Mouse (Mus musculus) bone marrow macrophage, adult 2 months (primary cell): ENCODE measurements around the gene Fam83e.

ENCODE experiments used
- CTCF ChIP-seq: IDR thresholded peaks from 2 replicates; pipeline ENCODE4 v1.5.1; 2012; ENCODE audit warnings: low read depth, mild to moderate bottlenecking, low read length, moderate library complexity
- POLR2A ChIP-seq: IDR thresholded peaks from 2 replicates; pipeline ENCODE4 v1.6.1; 2012; ENCODE audit warnings: mild to moderate bottlenecking, low read depth, low read length, borderline replicate concordance

DNA sequence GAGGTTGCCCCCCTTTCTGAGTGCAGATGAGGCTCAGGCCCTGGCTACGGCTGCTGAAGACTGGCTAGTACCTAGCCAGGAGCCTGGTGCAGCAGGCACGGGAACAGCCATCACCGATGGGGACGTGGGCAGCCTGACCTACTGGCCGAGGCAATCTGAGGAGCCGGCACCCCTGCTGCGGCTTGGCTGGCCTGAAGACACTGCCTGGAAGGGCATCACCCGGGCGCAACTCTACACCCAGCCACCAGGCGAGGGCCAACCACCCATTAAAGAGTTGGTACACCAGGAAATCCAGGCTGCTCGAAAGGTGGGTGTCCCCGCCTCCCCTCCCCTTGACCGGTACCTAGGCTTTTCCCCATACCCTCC is 1.3 kb downstream of the Fam83e start:
- TF ChIP-seq CTCF (no peak), POLR2A (no peak)
